Mouse (Mus musculus): Measurements from ENCODE around the gene Mettl7b. TPM values are rescaled to one million over a fixed set of nuclear protein-coding genes. Genes with fewer than 3 reads are reported as not detected.
A peak's percentile ranks its signal among the peaks of the same experiment; 100 is the strongest.

The Mettl7b gene
- polyA plus RNA-seq, 1 experiment: not detected

DNA sequence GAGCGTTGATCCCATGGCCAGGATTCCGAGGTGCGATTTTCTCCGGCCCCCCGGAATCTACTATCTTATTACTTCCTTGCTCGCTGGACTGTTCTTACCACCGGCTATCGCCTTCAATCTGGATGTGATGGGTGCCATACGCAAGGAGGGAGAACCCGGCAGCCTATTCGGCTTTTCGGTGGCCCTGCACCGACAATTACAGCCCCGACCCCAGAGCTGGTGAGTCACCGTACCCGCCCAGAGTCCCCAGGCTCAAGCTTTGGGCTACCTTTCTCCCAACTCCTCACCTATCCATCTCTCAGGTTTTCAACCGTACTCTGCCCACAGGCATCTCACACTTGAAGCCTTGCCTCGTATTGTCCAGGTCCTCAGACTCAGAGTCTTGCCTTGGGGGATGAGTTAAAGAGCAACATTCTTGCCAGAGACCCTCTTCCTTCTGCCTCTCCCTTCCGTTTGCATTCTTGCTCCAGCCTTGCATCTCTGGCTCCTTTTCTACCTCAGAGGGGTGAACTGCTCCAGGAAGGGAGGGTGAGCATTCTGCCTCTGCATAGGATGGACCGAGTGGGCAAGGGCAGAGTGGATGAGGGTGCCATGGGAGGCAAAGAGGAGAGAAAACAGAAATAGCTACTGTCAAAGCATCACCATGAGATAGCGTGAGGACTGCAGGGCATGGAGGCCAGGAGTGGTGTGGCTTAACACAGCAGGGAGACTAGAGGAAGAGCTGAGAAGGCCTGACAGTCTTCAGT is 26.6 kb downstream of the Mettl7b start:
- TF ChIP-seq CTCF (IDR thresholded peaks at IDR 0.05; ENCODE audit: low read depth, low read length) (no peak), POLR2A (IDR thresholded peaks at IDR 0.05; ENCODE audit: borderline replicate concordance, low read depth, low read length) (no peak)
- peaks cover 12% of the 10 kb centered on the region for H3K4me1 ChIP-seq (ENCODE audit: control insufficient read depth, insufficient read depth, low read length)
- no peak overlapping the region for H3K27ac ChIP-seq (ENCODE audit: insufficient read depth, low read depth, low read length)
- H3K4me3 ChIP-seq (ENCODE audit: insufficient read depth, low read length): peak overlapping the region; percentile 26

DNA sequence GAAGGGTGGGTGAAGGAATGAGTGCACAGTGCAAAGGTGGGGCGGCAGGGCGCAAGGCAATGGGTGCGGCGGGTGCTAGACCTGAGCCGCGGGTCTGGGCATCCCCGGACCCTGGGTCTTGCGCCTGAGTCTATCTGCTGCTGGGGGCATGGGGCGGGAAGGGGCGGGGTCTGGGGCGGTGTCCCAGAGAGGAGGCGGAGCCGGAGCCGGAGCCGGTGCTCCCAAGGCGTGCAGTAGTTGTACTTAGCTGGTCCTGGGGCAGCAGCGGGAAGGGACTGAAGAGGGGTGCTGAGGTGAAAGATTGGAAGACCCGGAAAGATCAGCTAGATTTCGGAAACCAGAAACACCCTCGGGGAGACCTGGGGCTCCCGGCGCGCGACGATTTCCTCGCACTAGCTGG is 27.2 kb downstream of the Mettl7b start, which contains the start of gene Itga7:
Gene Itga7, plus strand, starts transcription at position 245 of the 400 bp plus-strand sequence.
- Histone ChIP-seq H3K4me1 (ENCODE audit: control insufficient read depth, insufficient read depth, low read length) (peaks cover 12% of the 10 kb centered on the region), H3K27ac (ENCODE audit: insufficient read depth, low read depth, low read length) (no peak within 1 kb of the TSS), H3K4me3 (ENCODE audit: insufficient read depth, low read length) (peak within 1 kb of the TSS; percentile 26)
- TF ChIP-seq CTCF (IDR thresholded peaks at IDR 0.05; ENCODE audit: low read depth, low read length): no peak
- no peak for TF ChIP-seq POLR2A (IDR thresholded peaks at IDR 0.05; ENCODE audit: borderline replicate concordance, low read depth, low read length)

DNA sequence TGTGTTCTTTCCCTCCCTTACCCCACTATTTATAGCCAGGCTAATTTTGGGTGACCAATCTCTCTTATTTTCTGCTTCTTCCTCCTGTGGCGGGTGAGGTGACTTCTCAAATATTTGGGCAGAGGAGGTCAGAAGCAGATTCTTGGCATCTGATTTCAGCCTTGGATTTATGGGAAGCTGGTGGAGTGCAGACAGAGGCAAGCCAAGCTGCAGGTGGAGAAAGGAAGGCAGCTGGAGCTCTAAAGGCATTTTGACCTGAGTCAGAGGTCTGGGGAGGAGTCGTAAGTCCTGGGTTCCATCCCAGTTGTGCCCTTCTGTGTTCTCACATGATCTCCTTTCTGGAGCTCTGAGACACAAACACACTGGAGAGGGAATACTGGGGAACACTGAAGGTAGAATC is 29.3 kb downstream of the Mettl7b start:
- H3K4me3 ChIP-seq (ENCODE audit: insufficient read depth, low read length): no peak overlapping the region
- no peak overlapping the region for H3K27ac ChIP-seq (ENCODE audit: insufficient read depth, low read depth, low read length)
- TF ChIP-seq POLR2A (IDR thresholded peaks at IDR 0.05; ENCODE audit: borderline replicate concordance, low read depth, low read length) (no peak), CTCF (IDR thresholded peaks at IDR 0.05; ENCODE audit: low read depth, low read length) (no peak)
- peaks cover 12% of the 10 kb centered on the region for H3K4me1 ChIP-seq (ENCODE audit: control insufficient read depth, insufficient read depth, low read length)

DNA sequence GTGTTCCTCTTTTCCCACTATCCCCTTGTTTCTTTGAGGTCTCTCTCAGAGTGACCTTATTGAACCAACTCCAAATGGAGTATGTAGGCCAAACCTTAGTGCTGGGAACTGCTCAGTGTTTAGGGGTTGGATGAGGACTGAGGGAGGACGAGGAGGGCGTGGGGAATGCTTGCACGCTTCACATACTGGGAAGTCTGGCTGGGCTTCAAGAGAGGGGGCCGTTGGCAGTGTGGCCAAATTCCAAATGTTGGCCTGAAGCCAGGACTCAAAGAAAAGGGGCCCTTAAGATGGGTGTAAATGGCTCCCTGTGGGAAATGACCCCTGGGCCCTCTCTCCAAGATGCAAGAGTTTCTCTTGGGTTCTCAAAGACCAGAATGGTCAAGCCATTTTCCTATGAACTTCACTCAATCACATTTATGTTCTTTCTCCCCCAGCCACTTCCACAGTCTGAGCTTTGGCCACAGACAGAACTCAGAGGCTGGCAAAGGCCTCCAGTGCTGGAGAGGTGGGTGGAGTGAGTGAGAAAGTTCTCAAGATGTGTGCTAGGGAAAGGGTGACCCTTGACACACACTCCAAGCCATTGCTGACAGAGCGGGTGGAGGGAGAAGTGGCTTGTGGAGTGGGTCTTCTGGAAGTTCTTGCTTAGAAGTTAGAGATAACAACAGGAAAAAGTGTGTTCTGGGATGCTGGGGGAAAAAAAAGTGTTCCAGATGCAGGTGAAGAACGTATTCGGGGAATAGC is 31.0 kb downstream of the Mettl7b start:
- TF ChIP-seq CTCF (IDR thresholded peaks at IDR 0.05; ENCODE audit: low read depth, low read length): no peak
- no peak for TF ChIP-seq POLR2A (IDR thresholded peaks at IDR 0.05; ENCODE audit: borderline replicate concordance, low read depth, low read length)
- Histone ChIP-seq H3K4me1 (ENCODE audit: control insufficient read depth, insufficient read depth, low read length) (peaks cover 12% of the 10 kb centered on the region), H3K4me3 (ENCODE audit: insufficient read depth, low read length) (no peak overlapping the region), H3K27ac (ENCODE audit: insufficient read depth, low read depth, low read length) (no peak overlapping the region)

DNA sequence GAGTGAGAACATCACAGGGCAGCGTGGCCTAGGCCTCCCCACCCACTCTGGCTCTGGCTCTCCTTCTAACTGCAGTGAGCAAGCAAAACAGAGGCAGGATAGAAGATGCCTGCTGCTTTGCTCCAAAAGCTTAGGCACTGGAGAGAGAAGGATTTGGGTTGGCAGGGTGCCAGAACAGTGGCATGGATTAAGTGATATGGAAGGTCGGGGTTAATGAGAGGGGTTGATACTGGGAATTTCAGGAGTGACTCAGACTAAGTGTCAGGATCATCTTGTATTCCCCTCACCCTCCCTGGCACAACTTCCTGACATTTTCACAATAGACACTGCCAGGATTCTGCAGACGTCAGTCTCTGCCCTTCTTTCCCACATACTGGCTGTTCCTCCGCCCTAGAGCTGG is 32.4 kb downstream of the Mettl7b start:
- Histone ChIP-seq H3K27ac (ENCODE audit: insufficient read depth, low read depth, low read length) (no peak overlapping the region), H3K4me1 (ENCODE audit: control insufficient read depth, insufficient read depth, low read length) (peaks cover 13% of the 10 kb centered on the region), H3K4me3 (ENCODE audit: insufficient read depth, low read length) (no peak overlapping the region)
- no peak for TF ChIP-seq CTCF (IDR thresholded peaks at IDR 0.05; ENCODE audit: low read depth, low read length)
- TF ChIP-seq POLR2A (IDR thresholded peaks at IDR 0.05; ENCODE audit: borderline replicate concordance, low read depth, low read length): no peak

DNA sequence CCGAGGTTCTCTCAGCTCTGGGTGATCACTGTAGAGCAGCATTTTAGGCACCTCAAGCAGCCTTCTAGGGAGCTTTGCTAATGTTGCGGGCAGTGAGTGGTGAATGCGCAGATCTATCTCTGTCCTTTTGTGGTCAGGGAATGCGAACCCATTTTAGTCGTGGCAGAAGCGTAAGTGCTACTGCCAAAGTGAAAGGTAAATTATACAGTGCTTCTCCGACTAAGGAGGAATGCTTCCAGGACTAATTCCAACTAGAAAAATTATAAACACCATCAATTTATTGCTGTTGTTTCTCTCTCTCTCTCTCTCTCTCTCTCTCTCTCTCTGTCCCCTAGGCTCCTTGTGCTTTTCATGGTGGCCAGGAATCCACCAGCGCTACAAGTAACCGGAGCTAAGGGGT is 36.9 kb downstream of the Mettl7b start, which contains the start of gene Bloc1s1:
Gene Bloc1s1, minus strand, starts transcription at position 101 of the 400 bp plus-strand sequence.
- TF ChIP-seq CTCF (IDR thresholded peaks at IDR 0.05; ENCODE audit: low read depth, low read length): no peak
- TF ChIP-seq POLR2A (IDR thresholded peaks at IDR 0.05; ENCODE audit: borderline replicate concordance, low read depth, low read length): no peak
- Histone ChIP-seq H3K27ac (ENCODE audit: insufficient read depth, low read depth, low read length) (peak within 1 kb of the TSS; percentile 96), H3K4me3 (ENCODE audit: insufficient read depth, low read length) (peak within 1 kb of the TSS; percentile 88), H3K4me1 (ENCODE audit: control insufficient read depth, insufficient read depth, low read length) (peaks cover 16% of the 10 kb centered on the region)

DNA sequence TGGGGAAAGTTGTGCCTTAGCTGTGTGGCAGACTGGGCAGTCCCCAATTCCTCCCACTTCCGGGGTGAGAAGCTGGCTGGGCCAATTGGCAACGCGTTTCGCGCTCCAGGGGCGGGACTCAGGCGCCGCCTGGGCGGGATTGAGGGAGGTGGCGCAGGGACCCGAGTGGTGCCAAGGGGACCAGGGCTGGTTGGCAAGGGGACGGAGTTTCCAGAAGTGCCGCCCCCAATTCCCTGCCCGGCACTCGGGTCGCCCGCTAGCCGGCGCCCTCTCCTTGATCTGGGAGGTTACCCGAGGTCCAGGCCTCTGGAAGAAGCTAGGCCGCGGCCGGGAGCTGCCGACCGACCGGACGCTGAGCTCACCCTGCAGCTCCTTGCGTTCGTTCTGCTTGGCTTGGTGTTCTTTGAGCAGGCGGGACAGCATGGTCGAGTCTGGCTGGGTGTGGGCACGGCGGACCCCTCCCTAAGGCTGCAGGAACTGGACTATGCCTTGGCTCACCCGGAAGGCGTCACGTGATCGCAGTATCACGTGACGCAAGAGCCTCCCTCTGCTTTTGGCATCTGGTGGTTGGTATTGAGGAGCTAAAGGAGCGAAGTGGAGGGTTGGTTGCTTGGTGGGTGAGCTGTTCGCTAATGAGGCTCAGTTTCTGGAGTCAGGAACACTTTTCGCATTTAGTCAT is 37.6 kb downstream of the Mettl7b start:
- TF ChIP-seq POLR2A (IDR thresholded peaks at IDR 0.05; ENCODE audit: borderline replicate concordance, low read depth, low read length) (peak; percentile 3; the same call in 1 of the 2 replicates), CTCF (IDR thresholded peaks at IDR 0.05; ENCODE audit: low read depth, low read length) (peak; percentile 22; the same call in 1 of the 2 replicates)
- Histone ChIP-seq H3K27ac (ENCODE audit: insufficient read depth, low read depth, low read length) (peak overlapping the region; percentile 96), H3K4me3 (ENCODE audit: insufficient read depth, low read length) (peak overlapping the region; percentile 88), H3K4me1 (ENCODE audit: control insufficient read depth, insufficient read depth, low read length) (peaks cover 17% of the 10 kb centered on the region)

DNA sequence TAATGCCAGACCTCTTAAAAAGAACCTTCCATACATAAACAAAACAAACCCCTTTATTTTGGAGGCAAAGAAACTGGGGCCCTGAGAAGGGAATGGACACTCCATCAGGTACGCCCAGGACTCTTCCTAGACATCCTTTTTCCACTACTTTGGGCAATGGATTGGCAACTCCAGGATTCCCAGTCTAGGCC is 38.1 kb downstream of the Mettl7b start, which contains the start of gene Rdh5:
Gene Rdh5, minus strand, starts transcription at position 67 of the 191 bp plus-strand sequence.
- TF ChIP-seq POLR2A (IDR thresholded peaks at IDR 0.05; ENCODE audit: borderline replicate concordance, low read depth, low read length) (no peak), CTCF (IDR thresholded peaks at IDR 0.05; ENCODE audit: low read depth, low read length) (no peak)
- peak within 1 kb of the TSS; percentile 88 for H3K4me3 ChIP-seq (ENCODE audit: insufficient read depth, low read length)
- peaks cover 17% of the 10 kb centered on the region for H3K4me1 ChIP-seq (ENCODE audit: control insufficient read depth, insufficient read depth, low read length)
- H3K27ac ChIP-seq (ENCODE audit: insufficient read depth, low read depth, low read length): peak within 1 kb of the TSS; percentile 96

DNA sequence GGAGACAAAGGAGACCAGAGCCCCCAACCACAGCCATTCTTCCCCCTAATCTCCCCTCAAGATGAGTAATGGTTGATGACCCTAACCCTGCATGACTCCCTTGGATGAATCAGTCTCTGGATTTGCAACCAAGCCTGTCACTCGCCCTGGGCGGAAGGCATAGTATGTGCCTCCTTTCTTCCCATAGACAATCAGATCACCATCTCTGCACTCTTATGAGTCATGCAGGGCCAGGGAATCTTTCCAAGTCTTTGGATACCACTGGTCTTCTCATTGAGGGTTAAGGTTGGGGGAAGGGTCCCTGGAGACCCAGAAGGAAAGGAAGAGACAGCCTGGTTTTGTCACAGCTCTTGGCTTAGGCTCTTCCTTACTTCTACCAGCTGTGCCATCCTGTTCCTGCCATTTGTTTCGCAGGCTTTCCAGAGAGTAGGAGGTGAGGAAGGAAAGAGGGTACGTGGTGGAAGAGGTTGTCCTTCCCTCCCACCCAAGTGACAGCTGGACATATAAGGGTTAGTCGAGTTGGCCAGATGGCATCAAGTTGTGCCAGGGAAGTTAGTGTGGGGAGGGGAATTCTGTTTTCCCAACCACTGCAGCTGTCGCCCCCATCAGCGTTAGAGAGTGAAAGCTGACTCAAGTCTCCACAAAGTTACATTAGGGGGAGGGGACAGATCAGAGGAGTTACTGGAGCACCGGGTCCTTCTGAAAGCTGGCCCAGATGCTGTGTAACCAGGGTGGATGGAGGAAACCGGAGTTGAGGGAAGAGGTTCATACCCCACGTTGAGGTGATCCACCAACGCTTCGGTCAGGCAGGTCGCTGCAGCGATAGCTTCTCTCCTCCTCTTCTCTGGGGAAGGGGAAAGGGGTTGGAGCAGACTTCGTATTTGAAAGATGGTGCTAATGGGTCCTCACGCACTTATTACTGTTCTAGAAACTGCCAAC is 38.6 kb downstream of the Mettl7b start:
- TF ChIP-seq CTCF (IDR thresholded peaks at IDR 0.05; ENCODE audit: low read depth, low read length): no peak
- no peak for TF ChIP-seq POLR2A (IDR thresholded peaks at IDR 0.05; ENCODE audit: borderline replicate concordance, low read depth, low read length)
- Histone ChIP-seq H3K4me3 (ENCODE audit: insufficient read depth, low read length) (peak overlapping the region; percentile 51), H3K27ac (ENCODE audit: insufficient read depth, low read depth, low read length) (peak overlapping the region; percentile 8; the same call in 1 of the 2 replicates), H3K4me1 (ENCODE audit: control insufficient read depth, insufficient read depth, low read length) (peaks cover 17% of the 10 kb centered on the region)

Data from bone marrow macrophage, adult 2 months (primary cell).